Mouse (Mus musculus) 416B (cell line): ENCODE results near the gene Ern2.
A peak's percentile ranks its signal among the peaks of the same experiment; 100 is the strongest.

Experiments used
- DNase-seq: peaks from one replicate; pipeline ENCODE4 v3.0.0; 2011; ENCODE audit warnings: low read depth

The Ern2 gene

GRCm38 (mm10) chr7:122158915-122159902, 26.8 kb downstream of the Ern2 start, which contains the start of gene Plk1:
TSS of gene Plk1 (plus strand) at chr7:122159439.
- DNase-seq: peak; percentile 90

GRCm38 (mm10) chr7:122158488-122158887, 27.5 kb downstream of the Ern2 start:
- no peak for DNase-seq

GRCm38 (mm10) chr7:122152473-122152872, 33.5 kb downstream of the Ern2 start:
- no peak for DNase-seq

- no peak for DNase-seq
Observed at GRCm38 (mm10) chr7:122140991-122141390, 45.0 kb downstream of the Ern2 start.

GRCm38 (mm10) chr7:122138190-122138589, 47.8 kb downstream of the Ern2 start:
- DNase-seq: no peak

GRCm38 (mm10) chr7:122137071-122137470, 48.9 kb downstream of the Ern2 start:
- peak; percentile 12 for DNase-seq

- DNase-seq: peak; percentile 59
Observed at GRCm38 (mm10) chr7:122135070-122135469, 50.9 kb downstream of the Ern2 start.

- no peak for DNase-seq
Observed at GRCm38 (mm10) chr7:122133338-122133625, 52.7 kb downstream of the Ern2 start.

- peak; percentile 98 for DNase-seq
Observed at GRCm38 (mm10) chr7:122132497-122133337, 53.3 kb downstream of the Ern2 start, which contains the start of the genes Palb2 and Dctn5. TSS of gene Palb2 (minus strand) at chr7:122132985. TSS of gene Dctn5 (plus strand) at chr7:122133041.

GRCm38 (mm10) chr7:122131834-122132233, 54.2 kb downstream of the Ern2 start:
- peak; percentile 11 for DNase-seq

GRCm38 (mm10) chr7:122126946-122127345, 59.1 kb downstream of the Ern2 start:
- DNase-seq: no peak

- no peak for DNase-seq
Observed at GRCm38 (mm10) chr7:122125636-122126035, 60.4 kb downstream of the Ern2 start.

GRCm38 (mm10) chr7:122123518-122123917, 62.5 kb downstream of the Ern2 start:
- DNase-seq: no peak
